Mouse (Mus musculus): Measurements from ENCODE around the gene Myl10.
"Not testable (repeated sequence)": the region's sequence is repeated elsewhere in the genome, so short reads cannot be mapped to it uniquely, and the experiment has no call there.

DNA sequence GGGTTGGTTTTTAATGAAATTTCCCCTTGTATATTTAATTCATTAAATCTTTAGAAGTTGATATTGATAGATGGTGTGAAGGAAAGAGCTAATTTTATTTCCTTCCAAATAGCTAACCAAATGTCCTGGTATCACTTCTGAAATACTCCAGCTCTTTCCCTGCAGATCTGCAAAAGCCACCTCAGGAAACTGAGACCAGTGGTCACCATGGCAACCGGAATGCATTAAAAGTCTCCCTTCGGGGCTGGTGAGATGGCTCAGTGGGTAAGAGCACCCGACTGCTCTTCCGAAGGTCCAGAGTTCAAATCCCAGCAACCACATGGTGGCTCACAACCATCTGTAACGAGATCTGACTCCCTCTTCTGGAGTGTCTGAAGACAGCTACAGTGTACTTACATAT lies 33.3 kb downstream of the Myl10 start:
- not testable (repeated sequence) for TF ChIP-seq MAZ (IDR thresholded peaks at IDR 0.05; ENCODE audit: low read depth, low read length); SMC3 (IDR thresholded peaks at IDR 0.05; ENCODE audit: low read depth, low read length); ZKSCAN1 (IDR thresholded peaks at IDR 0.05; ENCODE audit: borderline replicate concordance, low read depth, low read length); E2F4 (IDR thresholded peaks at IDR 0.05; ENCODE audit: insufficient replicate concordance, low read depth, low read length); JUND (conservative IDR thresholded peaks at IDR 0.05; ENCODE audit: low read depth, low read length)
